Mouse (Mus musculus) olfactory bulb, adult 2 months (tissue): ENCODE measurements around the gene Frmd4a.

Experiments
- CTCF ChIP-seq: fragments of 200-500 bp; IDR thresholded peaks from 2 replicates; pipeline ENCODE4 v1.5.1; 2012; ENCODE audit warnings: low read depth, mild to moderate bottlenecking, low read length, moderate library complexity; ENCODE audit not compliant: insufficient read depth
- POLR2A ChIP-seq: fragments of 200-500 bp; IDR thresholded peaks from 2 replicates; pipeline ENCODE4 v1.6.1; 2012; ENCODE audit warnings: mild to moderate bottlenecking, low read depth, low read length, moderate library complexity; ENCODE audit not compliant: insufficient read depth

DNA sequence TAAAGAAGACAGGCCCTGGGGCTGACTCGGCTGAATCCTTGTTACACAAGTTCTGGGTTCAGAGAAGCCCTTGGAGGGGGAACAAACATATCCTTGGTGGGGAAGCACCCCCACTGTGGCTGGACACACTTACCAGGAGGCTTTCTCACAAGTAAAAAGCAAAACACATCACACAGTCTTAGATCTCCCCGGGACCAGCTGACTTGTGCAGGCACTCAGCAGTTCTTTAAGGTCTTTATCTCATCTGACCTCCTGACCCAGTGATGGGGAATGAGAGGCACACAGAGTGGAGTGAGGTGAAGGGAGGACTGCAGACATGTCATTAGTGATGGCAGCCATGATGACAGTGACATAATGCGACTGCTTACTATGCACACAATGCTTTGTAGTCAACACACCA lies 170.8 kb downstream of the Frmd4a start:
- TF ChIP-seq POLR2A (no peak), CTCF (no peak)
